In genomic region chr2:102205672-102206399, GRCm38 (mm10) we compare ENCODE assay signal across 9 mouse cellular contexts. TPM values are rescaled to one million over a fixed set of nuclear protein-coding genes. Genes with fewer than 3 reads are reported as not detected.
DNase-seq lines count a peak whose midpoint lies in the region; ATAC-seq lines count a peak whose summit lies in the region.
"Had no signal": no experiment of that assay in that cellular context is flagged by ENCODE, and none has a peak within 500 bp of the region (broad histone marks: within the 10 kb centered on the region; RNA-seq: fewer than 3 reads in every experiment).

No protein-coding gene starts in this region.

- H3K9me3 ChIP-seq in neural tube, embryonic 11.5 days (ENCODE audit: control insufficient read depth, low read length): no peaks in the 10 kb centered on the region
- H3K9me3 ChIP-seq in hindbrain, embryonic 10.5 days: no peaks in the 10 kb centered on the region
- no peaks in the 10 kb centered on the region for H3K9me3 ChIP-seq in midbrain, embryonic 11.5 days (ENCODE audit: control insufficient read depth, low read length)
- H3K9me3 ChIP-seq: G1E had no signal

- H3K27ac ChIP-seq in neural tube, embryonic 11.5 days (ENCODE audit: low read depth, low read length): no peak overlapping the region
- no peak overlapping the region; the same call in 1 of the 2 replicates for H3K27ac ChIP-seq in hindbrain, embryonic 10.5 days
- no peak overlapping the region for H3K27ac ChIP-seq in midbrain, embryonic 11.5 days (ENCODE audit: low read depth, low read length)

- DNase-seq in neural tube, embryonic 11.5 days (ENCODE audit: low spot score): no peak
- DNase-seq in neural tube, embryonic 10.5 days (ENCODE audit: extremely low spot score, low spot score): no peak
- no peak for DNase-seq in hindbrain, embryonic 10.5 days (ENCODE audit: low spot score)
- peak; percentile 89 for DNase-seq in midbrain, embryonic 11.5 days (ENCODE audit: low spot score, missing footprints)
- no peak for DNase-seq in urinary bladder, postnatal 36 days (ENCODE audit: low spot score in 2 of 2)
- no peak for DNase-seq in frontal cortex, postnatal 14 days (ENCODE audit: low spot score in 2 of 2)
- DNase-seq: adrenal gland, postnatal 14 days had no signal

- peak overlapping the region; percentile 1; the same call in 1 of the 2 replicates for H3K4me2 ChIP-seq in neural tube, embryonic 11.5 days (ENCODE audit: low read depth)
- peak overlapping the region; percentile 38 for H3K4me2 ChIP-seq in midbrain, embryonic 11.5 days

- WGBS in neural tube, embryonic 11.5 days: 9% methylated on average over 14 of the region's 14 CpGs
- 10% methylated on average over 14 of the region's 14 CpGs for WGBS in hindbrain, embryonic 10.5 days
- 6% methylated on average over 14 of the region's 14 CpGs for WGBS in midbrain, embryonic 11.5 days

- no peak overlapping the region for H3K4me3 ChIP-seq in neural tube, embryonic 11.5 days (ENCODE audit: low read depth, low read length)
- H3K4me3 ChIP-seq in hindbrain, embryonic 10.5 days: peak overlapping the region; percentile 35
- H3K4me3 ChIP-seq in midbrain, embryonic 11.5 days (ENCODE audit: low read depth, low read length): no peak overlapping the region

- no peak for ATAC-seq in neural tube, embryonic 11.5 days (ENCODE audit: insufficient read depth, low FRiP score, low TSS enrichment)
- ATAC-seq in midbrain, embryonic 11.5 days (ENCODE audit: low FRiP score): peak; percentile 30; the same call in 1 of the 2 replicates
- no peak for ATAC-seq in erythroid progenitor cell, adult 5-6 weeks (replicated peaks; ENCODE audit: low FRiP score, poor library complexity, severe bottlenecking)

- H3K36me3 ChIP-seq in neural tube, embryonic 11.5 days (ENCODE audit: control insufficient read depth, insufficient read depth, low read length): no peaks in the 10 kb centered on the region
- no peaks in the 10 kb centered on the region for H3K36me3 ChIP-seq in hindbrain, embryonic 10.5 days
- H3K36me3 ChIP-seq in midbrain, embryonic 11.5 days (ENCODE audit: control insufficient read depth, insufficient read depth, low read length): no peaks in the 10 kb centered on the region
- H3K36me3 ChIP-seq: G1E had no signal

- peaks cover 3% of the 10 kb centered on the region for H3K4me1 ChIP-seq in neural tube, embryonic 11.5 days (ENCODE audit: control insufficient read depth, insufficient read depth, low read length)
- peaks cover 24% of the 10 kb centered on the region for H3K4me1 ChIP-seq in hindbrain, embryonic 10.5 days (replicated peaks)
- peaks cover 16% of the 10 kb centered on the region for H3K4me1 ChIP-seq in midbrain, embryonic 11.5 days (ENCODE audit: control insufficient read depth, insufficient read depth, low read length)

- no peaks in the 10 kb centered on the region for H3K27me3 ChIP-seq in neural tube, embryonic 11.5 days (ENCODE audit: control insufficient read depth, insufficient read depth, low read length)
- H3K27me3 ChIP-seq in hindbrain, embryonic 10.5 days (ENCODE audit: insufficient read depth, poor library complexity, severe bottlenecking): peaks cover 15% of the 10 kb centered on the region; the same call in 1 of the 2 replicates
- H3K27me3 ChIP-seq in midbrain, embryonic 11.5 days (ENCODE audit: control insufficient read depth, insufficient read depth, low read length): no peaks in the 10 kb centered on the region

- H3K9ac ChIP-seq in neural tube, embryonic 11.5 days (ENCODE audit: low read length): no peak overlapping the region
- peak overlapping the region; percentile 36 for H3K9ac ChIP-seq in midbrain, embryonic 11.5 days (ENCODE audit: low read length)

RNA-seq across cellular contexts. Expression of gene Ldlrad3, which starts 19.7 kb away (rescaled TPM):
- polyA plus RNA-seq in neural tube, embryonic 11.5 days (2014; fragmentation: Nextera tagmentation; extraction: Ambion mirVana): 56.2 and 64.9 TPM in 2 replicates
- polyA plus RNA-seq in hindbrain, embryonic 10.5 days (2016; fragmentation: Nextera tagmentation; extraction: Ambion mirVana): 54.4 and 55.9 TPM in 2 replicates
- 53.1 and 57.7 TPM in 2 replicates for polyA plus RNA-seq in midbrain, embryonic 11.5 days (2014; fragmentation: Nextera tagmentation; extraction: Ambion mirVana)
- total RNA-seq in erythroid progenitor cell, adult 5-6 weeks (2015; ENCODE audit: low replicate concordance): 2.9 and 8.8 TPM in 2 replicates
- 0.39 and 2.2 TPM in 2 replicates for total RNA-seq in erythroid progenitor cell, adult 5-6 weeks (2017; ENCODE audit: low replicate concordance)
